Mouse (Mus musculus) cortical plate, adult 2 months (tissue): Measurements from ENCODE around the gene Rab11fip4.

Experiments
- CTCF ChIP-seq: fragments of 200-500 bp; IDR thresholded peaks from 2 replicates; pipeline ENCODE4 v1.5.1; 2011; ENCODE audit warnings: mild to moderate bottlenecking, control low read depth, low read length; ENCODE audit not compliant: insufficient read depth; ENCODE audit errors: extremely low read depth
- POLR2A ChIP-seq: fragments of 200-500 bp; IDR thresholded peaks from 2 replicates; pipeline ENCODE4 v1.6.1; 2011; ENCODE audit warnings: mild to moderate bottlenecking, low read length, control low read depth; ENCODE audit not compliant: insufficient read depth; ENCODE audit errors: extremely low read depth

GRCm38 (mm10) chr11:79628716-79629115, 37.7 kb downstream of the Rab11fip4 start:
- TF ChIP-seq CTCF (peak; percentile 32; the same call in 1 of the 2 replicates), POLR2A (no peak)
